Mouse (Mus musculus) erythroblast, adult 5-6 weeks (primary cell): Measurements from ENCODE around the gene Il1rl1. TPM values are rescaled to one million over a fixed set of nuclear protein-coding genes. Genes with fewer than 3 reads are reported as not detected.
A peak's percentile ranks its signal among the peaks of the same experiment; 100 is the strongest.

Source experiments
- ATAC-seq: replicated peaks from 2 replicates; pipeline ENCODE4 v1.8.0; 2016; ENCODE audit warnings: moderate number of reproducible peaks, mild to moderate bottlenecking, moderate TSS enrichment, inconsistent platforms; ENCODE audit not compliant: poor library complexity, low FRiP score, severe bottlenecking
- total RNA-seq, 2 experiments: library from RNA; stranded (forward) in 1 of 2; stranded (reverse) in 1 of 2; fragments of 150-400 nt in 1 of 2; fragments of 200-764, 138-1000 nt in 1 of 2; gene quantifications; 2 replicates each; pipeline versions ENCODE4 v1.2.3 to v1.2.4; 2015 to 2017; ENCODE audit warnings: low replicate concordance in 2 of 2

Gene Il1rl1
- total RNA-seq (2015; ENCODE audit: low replicate concordance) (9.6 and 12.1 TPM in 2 replicates), total RNA-seq (2017; ENCODE audit: low replicate concordance) (15.3 and 16.7 TPM in 2 replicates)

DNA sequence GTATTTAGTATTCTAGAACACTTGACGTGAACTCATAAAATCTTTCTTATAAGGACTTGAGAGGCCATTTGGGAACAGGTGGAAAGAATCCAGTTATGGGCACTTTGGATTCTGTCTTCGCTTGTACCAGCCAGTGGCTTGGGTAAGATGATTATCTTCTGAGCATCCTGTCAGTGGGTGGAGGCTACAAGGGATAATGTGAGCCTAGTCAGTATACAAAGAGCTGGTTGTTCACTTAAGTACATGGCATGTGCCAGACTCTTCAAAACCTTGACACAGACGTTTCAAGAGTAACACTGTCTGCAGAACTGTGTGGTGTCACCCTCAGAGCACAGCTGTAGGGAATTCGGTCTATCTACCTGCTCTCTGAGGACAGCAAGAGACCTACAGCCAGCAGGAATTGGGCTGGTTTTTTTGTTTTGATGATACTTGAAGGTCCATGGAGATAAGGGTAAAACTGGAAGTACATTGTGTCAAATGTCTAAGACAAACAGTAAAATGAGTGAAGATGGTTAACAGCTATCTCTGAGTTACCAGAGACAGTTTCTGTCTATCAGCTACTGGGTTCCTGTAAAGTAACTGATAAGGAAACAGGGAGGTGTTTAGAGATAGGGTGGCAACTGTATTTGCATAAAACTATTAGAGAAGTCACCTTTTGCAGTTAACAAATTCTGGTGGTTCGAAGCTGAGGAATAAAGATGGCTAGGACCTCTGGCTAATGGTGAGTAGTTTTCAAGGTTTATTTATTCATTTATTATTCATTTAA, at the start of gene Il1rl1:
Gene Il1rl1, plus strand, starts transcription at position 661 of the 766 bp plus-strand sequence.
- peak; percentile 55 for ATAC-seq

DNA sequence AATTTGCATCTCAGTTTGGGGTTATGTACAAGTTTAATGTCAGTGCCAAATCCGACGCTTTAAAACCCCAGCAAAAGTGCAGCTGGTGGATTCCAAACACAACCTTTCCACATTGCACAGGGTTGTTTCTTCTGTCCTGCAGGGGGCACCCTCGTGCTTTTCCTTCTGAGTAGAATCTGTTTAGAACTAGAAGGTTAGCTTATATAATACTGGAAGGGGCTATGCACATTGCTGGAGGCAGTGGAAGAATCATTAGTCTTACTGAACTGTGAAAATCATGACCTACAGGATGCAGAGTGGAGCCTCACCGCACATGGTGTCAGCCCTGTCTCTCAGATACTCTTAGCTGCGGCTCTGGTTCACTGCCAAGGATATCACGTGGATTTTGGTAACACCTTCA, 49.3 kb upstream of the Il1rl1 start:
- no peak for ATAC-seq

DNA sequence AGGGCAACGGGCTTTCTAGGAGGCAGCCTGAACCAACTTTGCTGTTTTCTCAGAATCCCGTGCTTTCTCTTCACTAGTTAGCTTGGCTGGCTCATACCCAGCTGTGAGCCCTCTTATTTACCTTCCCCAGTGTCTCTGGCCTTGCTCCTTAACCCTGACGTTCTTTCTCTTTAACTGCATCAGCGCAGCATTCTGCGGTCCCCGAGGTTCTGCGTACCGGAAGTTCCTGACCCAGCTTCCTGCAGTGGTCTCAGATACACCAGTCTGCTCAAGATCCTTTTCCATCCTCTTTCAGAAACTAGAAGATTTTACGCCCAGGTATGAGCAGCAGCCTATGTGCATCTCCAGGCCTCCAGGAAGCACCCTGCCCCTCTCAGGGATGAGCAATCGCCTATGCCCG, 48.4 kb upstream of the Il1rl1 start:
- no peak for ATAC-seq

DNA sequence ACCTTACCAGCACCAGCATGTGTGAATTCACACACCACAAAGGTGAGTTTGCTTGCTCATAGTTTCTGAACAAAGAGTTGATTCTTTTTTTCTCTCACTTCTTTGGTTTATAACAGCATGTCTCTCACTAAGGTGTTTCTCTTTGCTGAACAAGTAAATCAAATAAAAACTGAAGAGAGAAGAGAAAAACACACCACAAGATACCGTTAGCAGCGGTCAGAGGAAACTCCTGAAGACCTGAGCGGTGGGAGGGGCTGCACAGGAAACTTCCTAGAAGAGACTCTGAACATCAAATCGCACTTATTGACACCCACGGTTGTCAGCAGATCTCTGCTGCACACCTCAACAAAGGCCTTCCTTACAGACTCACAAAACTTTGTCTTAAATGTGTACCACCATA, 46.5 kb upstream of the Il1rl1 start:
- no peak for ATAC-seq

DNA sequence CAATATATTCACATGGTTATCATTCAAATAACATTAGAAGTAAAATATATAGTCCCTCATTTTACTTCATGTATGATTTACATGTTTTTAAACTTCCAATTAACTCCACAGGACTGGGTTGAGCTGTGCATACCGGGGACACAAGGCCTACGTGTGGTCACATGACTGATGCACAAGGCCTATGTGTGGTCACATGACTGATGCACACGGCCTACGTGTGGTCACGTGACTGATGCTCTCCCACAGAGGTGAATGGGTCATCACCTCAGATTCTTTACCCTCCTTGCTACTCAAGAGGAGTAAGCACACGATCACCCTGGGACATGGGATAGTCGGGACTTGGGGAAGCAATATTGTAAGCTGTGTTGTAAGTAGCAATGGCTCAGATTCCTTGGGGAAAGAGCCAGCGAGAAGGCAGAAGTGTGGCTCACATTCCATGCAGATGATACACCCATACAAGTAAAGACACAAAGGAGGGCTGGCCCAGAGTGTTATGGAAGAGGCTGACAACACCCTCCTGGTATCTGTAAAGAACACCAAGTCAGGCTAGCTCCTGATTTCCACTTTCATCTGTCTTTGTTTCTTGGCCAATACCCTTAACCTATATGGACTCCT, 44.3 kb upstream of the Il1rl1 start:
- ATAC-seq, result no peak

DNA sequence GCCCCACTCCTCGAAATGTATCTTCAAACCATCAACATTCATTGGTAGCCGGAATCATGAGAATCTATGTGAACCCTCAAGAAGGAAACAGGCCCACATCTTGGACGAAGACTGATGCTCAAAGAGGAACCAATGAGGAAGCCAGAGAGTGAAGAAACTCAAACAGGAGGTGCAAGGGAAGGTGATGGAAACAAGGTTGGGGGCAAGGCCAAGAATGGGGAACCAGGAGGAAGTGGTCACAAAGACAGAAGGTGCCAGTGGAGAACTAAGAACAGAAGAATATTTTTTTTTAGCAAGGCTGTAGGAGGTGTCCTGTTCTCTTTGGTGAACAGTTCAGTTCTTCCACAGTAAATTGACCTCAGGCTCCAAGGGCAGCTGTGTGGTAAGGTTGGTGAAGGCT, 38.0 kb upstream of the Il1rl1 start:
- ATAC-seq, result no peak

DNA sequence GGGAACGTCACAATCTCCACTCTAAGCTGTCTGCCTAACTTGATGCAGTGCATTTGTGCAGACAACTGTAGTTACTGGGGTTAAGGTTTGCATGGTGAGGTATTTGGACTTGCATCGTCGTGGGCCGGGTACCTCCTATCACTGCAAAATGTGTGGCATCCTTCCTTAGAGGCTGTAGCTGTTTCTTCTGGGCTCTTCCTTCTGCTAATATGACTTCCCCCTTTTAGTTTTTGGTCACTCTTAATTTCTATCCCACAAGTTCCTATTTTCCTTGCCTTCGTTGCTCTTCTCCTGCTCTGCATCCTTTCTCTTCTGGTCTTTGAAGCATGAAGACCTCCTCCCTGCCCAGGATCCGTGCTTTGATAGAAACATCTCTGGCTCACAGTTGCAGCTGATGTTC, 36.8 kb upstream of the Il1rl1 start:
- no peak for ATAC-seq

DNA sequence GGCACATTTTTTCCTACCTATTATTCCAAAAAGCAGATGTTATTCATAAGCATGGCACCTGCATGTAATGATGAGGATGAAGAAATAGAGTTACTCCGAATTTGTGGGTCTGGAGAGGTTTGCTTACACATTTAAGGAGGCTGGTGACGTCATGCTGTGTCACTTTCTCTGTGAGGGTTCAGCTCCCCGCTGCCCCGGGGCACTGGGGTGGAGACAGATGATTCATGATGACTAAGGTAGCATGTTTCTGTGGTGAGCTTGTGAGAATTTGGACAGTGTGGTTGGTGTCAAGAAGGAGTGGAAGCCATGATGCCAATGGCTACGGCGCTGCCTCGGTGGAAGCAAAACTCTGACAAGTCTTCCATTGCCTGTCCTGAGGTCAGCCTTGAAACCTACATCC, 36.2 kb upstream of the Il1rl1 start:
- peak; percentile 51; the same call in 1 of the 2 replicates for ATAC-seq

DNA sequence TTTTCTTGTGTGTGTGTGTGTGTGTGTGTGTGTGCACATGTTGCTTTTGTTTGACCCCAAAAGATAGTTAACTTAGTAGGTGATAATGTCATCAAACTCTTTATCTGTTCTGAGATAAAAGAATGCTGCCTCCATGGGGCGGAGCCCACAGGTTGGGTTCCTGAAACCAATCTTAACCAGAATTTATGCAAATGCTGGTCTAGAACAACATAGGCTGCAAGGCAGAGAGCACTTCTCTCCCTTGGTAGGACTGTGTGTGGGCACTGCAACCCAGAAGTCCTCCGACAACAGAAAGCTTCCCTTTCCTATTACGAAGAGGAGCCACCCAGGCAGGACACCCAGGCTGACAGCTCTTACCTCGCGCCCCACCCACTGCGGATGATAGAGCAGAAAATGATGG, 29.7 kb upstream of the Il1rl1 start:
- no peak for ATAC-seq

DNA sequence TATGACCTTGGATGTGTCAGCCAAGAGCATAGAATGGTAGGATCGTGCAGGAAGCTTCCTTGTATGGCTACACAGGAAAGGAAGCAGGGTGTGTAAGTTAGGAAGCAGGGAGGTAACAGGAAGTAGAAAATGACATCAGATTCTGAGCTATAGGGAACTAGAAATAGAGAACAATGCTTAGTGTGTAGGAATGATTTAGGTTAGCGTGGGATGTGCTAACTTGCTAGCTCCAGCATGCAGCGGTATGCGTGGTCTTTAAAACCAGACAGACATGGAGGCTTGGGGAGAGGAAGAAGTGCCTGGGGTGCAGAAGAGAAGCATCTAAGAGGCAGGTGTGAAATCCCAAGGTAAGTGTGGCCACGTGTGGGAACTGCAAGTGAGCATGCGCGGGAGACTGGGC, 24.7 kb upstream of the Il1rl1 start:
- no peak for ATAC-seq

DNA sequence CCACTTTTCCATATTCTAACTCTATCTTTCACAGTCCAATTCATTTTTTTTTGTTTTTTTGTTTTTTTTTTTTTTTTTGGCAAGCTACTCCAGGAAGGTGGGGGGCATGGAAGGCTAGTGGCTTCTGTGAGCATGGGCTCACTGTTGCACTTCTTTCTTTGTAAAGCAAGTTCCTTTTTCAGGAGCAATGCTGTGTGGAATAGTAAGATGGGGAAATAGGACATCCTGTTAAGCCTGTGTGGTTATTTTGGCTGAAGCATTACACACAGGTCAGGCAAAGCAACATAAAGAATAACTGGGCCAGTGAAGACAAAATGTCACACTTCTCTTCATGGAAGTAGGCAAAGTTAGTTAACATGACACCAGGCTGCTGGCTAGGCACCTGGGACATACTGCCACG, 19.5 kb upstream of the Il1rl1 start:
- ATAC-seq, result no peak

DNA sequence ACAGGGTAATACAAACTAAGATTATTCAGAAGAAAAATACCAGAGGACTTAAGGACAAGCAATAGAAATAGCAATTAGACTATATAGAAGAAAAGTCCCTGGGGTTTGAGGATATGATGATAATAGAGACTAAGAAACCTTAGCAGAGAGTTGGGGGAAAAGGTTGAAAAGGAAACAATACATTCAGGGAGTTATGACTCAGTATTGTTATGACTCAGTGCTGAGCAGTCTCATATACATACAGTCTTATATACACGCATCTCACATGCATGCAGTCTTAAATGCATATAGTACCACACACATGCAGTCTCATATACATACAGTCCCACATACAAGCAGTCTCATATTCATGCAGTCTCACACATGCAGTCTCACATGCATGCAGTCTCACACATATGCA, 16.3 kb upstream of the Il1rl1 start:
- ATAC-seq, result no peak

DNA sequence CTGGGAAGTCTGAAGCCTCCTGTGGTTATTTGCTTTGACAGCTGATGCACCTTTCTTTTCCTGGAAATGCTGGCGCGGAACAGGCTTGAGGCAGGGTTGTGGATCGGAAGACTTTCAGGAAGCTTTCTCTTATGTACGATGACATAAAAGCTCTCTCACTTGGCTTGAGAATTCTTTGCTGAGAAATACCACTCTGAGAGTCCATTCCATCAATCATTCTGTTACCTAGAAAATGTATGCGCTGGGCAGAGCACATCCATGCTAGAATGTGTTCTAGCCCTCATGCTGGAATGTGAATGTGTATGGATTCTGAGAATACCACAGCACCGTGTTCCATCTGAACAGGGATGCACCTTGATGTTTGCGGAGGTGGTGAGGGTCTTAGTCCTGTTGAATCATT, 15.1 kb upstream of the Il1rl1 start:
- ATAC-seq, result no peak

DNA sequence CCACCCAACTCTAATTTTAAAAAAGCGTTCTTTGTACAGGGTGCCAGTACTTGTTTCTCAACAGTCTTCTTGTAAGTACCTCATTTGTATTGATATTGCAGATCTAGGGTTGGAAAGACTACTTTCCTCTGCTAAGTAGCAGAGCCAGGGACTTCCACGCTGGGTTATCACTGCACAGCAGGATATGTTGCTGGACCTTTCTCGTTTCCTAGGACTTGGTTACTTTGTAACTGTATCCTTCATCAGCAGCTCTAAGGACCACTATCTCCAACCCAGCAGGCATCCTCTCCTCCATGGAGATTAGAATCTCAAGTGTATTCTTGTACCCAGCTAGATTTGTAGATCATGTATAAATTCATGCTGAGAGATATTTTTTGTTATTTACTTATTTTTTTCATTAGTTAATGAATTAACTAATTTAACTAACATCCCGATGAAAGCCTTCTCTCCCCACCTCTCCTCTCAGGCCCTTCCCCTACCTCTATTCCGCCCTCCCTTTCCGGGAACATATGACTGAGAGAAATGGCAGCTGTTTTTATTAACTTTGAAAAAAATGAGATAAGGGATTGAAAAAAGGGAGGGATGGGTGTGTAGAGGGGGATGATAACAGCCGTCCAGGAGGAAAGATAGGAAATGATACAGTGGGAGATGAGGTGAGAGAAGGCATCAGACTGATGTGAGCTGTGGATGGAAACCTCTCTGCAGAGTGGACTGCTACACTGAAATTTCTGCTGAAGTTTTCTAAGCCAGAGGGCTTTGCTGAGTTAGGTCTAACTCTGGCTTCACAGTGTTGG, 14.3 kb upstream of the Il1rl1 start:
- no peak for ATAC-seq

DNA sequence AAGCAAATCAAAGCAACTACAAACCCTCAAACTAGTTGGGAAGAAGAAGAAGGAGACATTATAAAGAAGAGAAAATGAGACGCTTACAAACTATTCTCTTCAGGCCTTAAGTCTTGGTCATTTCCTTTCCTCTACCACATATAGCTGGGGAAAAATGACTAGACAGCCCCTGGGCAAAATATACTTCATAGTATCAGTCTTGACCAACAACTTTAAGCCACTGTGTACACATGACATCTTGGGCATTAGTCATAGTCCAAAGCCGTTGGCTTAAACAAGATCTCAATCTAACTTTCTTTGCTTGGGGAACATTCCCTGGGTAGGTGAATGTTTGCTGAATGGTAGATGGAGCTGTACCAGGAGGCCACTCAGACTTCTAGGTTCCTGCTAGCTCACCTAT, 12.3 kb upstream of the Il1rl1 start:
- ATAC-seq, result no peak

DNA sequence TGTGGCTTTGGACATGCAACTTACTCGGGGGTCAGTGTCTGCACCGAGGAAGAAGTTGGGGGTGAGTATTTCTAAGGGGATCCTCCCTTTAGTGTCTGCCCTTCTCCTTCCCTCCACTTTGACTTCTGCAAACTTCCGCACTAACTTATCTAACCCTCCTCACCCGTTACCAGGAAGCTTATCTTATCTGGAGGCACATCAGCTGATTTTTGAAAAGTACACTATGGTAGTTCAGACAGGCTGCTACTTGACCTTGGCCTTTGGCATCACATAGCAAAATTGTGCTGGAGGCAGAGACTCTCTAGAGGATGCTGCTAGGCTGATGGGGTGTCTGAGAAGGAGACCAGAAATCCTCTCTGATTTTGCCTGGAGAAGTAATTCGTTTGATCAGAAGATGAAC, 10.9 kb upstream of the Il1rl1 start:
- no peak for ATAC-seq

DNA sequence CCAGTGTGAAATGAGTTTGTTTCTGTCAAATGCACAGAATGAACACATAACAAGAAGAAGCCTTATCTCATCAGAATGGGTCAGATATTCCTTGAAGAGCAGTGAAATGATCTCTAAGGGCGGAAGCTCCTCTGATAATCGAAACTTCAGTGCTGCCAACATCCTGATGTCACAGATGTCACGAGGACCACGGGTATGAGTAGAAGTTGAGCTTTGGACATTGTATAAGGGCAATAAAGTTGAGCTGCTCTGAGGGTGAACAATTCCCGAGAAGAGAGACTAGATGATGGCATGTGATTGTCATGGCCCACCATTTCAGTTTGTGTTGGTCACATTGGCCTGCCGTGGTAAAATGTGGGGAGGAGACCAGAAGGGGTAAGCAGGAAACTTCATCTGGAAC, 5.5 kb upstream of the Il1rl1 start:
- no peak for ATAC-seq

DNA sequence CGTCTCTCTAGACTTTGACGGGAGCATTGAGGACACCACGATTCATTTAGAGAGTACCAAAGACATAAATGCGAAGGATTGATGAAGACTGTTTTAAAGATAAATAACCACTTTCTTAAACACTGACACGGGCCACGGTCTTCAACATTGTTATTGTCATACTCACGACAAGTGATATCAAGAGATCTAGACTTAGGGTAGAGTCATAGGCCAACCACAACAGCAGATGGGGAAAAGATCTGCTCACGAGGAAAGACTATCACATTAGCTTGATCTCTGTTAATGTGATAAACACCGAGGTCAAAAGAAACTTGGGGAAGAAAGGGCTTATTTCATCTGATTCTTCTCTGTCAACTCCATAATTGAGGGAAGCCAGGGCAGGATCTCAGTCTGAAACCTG, 2.1 kb upstream of the Il1rl1 start:
- ATAC-seq, result no peak

DNA sequence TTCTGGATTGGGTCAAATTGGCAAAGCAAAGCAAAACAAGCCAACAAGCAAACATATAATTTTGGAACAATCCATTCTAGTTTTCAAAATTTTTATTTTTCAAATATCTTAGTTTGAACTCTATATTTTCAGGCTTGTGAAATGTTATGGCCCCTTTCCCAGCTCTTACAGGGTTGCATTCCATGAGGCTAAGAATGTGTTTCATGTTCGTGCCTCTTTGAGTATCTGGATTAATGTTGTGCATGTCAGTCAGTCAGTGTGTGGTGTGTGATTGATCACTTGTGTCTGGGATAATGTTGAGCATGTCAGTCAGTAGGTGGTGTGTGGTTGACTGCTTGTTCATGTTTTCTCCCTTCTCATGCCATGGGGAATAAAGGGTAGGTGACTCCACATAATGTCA, 1.5 kb upstream of the Il1rl1 start:
- no peak for ATAC-seq

DNA sequence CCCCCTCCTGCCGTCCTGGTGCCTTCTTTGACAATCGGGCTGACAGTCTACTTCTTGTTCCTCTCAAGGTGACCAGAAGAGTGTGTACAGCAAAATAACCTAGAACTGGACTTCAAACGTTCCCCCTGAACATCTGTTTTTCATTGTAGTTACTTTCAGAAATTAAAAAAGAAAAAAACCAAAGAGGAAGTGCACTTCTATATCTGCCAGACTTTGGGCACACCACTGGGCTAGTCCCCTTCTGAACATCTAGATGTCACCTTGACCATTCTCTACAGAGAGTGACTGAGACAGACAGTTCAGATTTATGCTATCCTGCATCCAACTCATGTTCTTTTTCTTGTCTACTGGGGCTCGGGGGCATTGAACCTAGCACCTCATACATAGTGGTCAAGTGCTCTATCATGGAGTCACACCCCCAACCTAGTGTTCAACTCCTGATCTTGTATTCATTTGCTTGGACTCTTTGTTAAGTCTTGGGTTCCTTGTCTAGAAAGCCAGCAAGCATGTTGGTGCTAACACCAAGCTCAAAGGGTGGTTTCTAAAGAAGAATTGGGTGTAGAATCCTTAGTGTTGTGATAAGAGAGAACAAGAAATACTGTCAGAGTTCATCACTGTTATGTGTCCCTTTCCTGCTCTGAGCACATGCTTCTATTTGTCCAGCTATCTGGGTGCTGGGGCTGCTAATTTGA, 919 bp downstream of the Il1rl1 start:
- ATAC-seq, result 0 out of 2 replicates have a peak, but pooled peaks have one; percentile 21
